Mouse (Mus musculus): ENCODE measurements around the gene Olfr220. TPM values are rescaled to one million over a fixed set of nuclear protein-coding genes. Genes with fewer than 3 reads are reported as not detected.

Olfr220 gene
- total RNA-seq (2018; cell fraction: chromatin; rRNA removed): not detected
- total RNA-seq (2018; cell fraction: cytosol; rRNA removed): not detected
- not detected for total RNA-seq (2018; cell fraction: nucleus; rRNA removed)
- polyA plus RNA-seq (2018): not detected in 3 replicates

GRCm38 (mm10) chr1:174441782-174442181, at the start of gene Olfr220:
TSS of gene Olfr220 (plus strand) at chr1:174442082.
- WGBS (ENCODE audit: missing documents): 90% methylated on average over 1 of the region's 1 CpGs
- no peak within 1 kb of the TSS for H3K27ac ChIP-seq
- no peak within 1 kb of the TSS for H3K4me3 ChIP-seq (ENCODE audit: inconsistent target)
- H3K36me3 ChIP-seq (ENCODE audit: inconsistent target): no peaks in the 10 kb centered on the region
- no peaks in the 10 kb centered on the region for H3K79me2 ChIP-seq (ENCODE audit: inconsistent target)

- Histone ChIP-seq H3K36me3 (ENCODE audit: inconsistent target) (no peaks in the 10 kb centered on the region), H3K4me3 (ENCODE audit: inconsistent target) (no peak overlapping the region), H3K79me2 (ENCODE audit: inconsistent target) (no peaks in the 10 kb centered on the region), H3K27ac (no peak overlapping the region)
- WGBS (ENCODE audit: missing documents): 93% methylated on average over 4 of the region's 4 CpGs
Measured at GRCm38 (mm10) chr1:174422959-174423358, 18.9 kb upstream of the Olfr220 start.

GRCm38 (mm10) chr1:174423764-174424163, 18.1 kb upstream of the Olfr220 start, which contains the start of gene Olfr414:
TSS of gene Olfr414 (plus strand) at chr1:174424064.
- WGBS (ENCODE audit: missing documents): 84% methylated on average over 1 of the region's 1 CpGs
- H3K79me2 ChIP-seq (ENCODE audit: inconsistent target): no peaks in the 10 kb centered on the region
- no peak within 1 kb of the TSS for H3K27ac ChIP-seq
- no peak within 1 kb of the TSS for H3K4me3 ChIP-seq (ENCODE audit: inconsistent target)
- H3K36me3 ChIP-seq (ENCODE audit: inconsistent target): no peaks in the 10 kb centered on the region

GRCm38 (mm10) chr1:174426180-174426986, 15.5 kb upstream of the Olfr220 start:
- H3K79me2 ChIP-seq (ENCODE audit: inconsistent target): no peaks in the 10 kb centered on the region
- H3K36me3 ChIP-seq (ENCODE audit: inconsistent target): no peaks in the 10 kb centered on the region
- no peak overlapping the region for H3K27ac ChIP-seq
- H3K4me3 ChIP-seq (ENCODE audit: inconsistent target): no peak overlapping the region
- WGBS (ENCODE audit: missing documents): 74% methylated on average over 3 of the region's 3 CpGs

GRCm38 (mm10) chr1:174427402-174427801, 14.5 kb upstream of the Olfr220 start:
- Histone ChIP-seq H3K4me3 (ENCODE audit: inconsistent target) (no peak overlapping the region), H3K36me3 (ENCODE audit: inconsistent target) (no peaks in the 10 kb centered on the region), H3K79me2 (ENCODE audit: inconsistent target) (no peaks in the 10 kb centered on the region), H3K27ac (no peak overlapping the region)
- 100% methylated on average over 1 of the region's 1 CpGs for WGBS (ENCODE audit: missing documents)

- no peaks in the 10 kb centered on the region for H3K36me3 ChIP-seq (ENCODE audit: inconsistent target)
- WGBS (ENCODE audit: missing documents): 78% methylated on average over 2 of the region's 2 CpGs
- H3K79me2 ChIP-seq (ENCODE audit: inconsistent target): no peaks in the 10 kb centered on the region
- H3K27ac ChIP-seq: no peak overlapping the region
- H3K4me3 ChIP-seq (ENCODE audit: inconsistent target): no peak overlapping the region
Measured at GRCm38 (mm10) chr1:174428407-174428806, 13.5 kb upstream of the Olfr220 start.

GRCm38 (mm10) chr1:174434121-174434520, 7.8 kb upstream of the Olfr220 start:
- 0% methylated on average over 1 of the region's 1 CpGs for WGBS (ENCODE audit: missing documents)
- Histone ChIP-seq H3K36me3 (ENCODE audit: inconsistent target) (no peaks in the 10 kb centered on the region), H3K4me3 (ENCODE audit: inconsistent target) (no peak overlapping the region), H3K27ac (no peak overlapping the region), H3K79me2 (ENCODE audit: inconsistent target) (no peaks in the 10 kb centered on the region)

- Histone ChIP-seq H3K36me3 (ENCODE audit: inconsistent target) (no peaks in the 10 kb centered on the region), H3K79me2 (ENCODE audit: inconsistent target) (no peaks in the 10 kb centered on the region), H3K27ac (no peak overlapping the region), H3K4me3 (ENCODE audit: inconsistent target) (no peak overlapping the region)
- 100% methylated on average over 2 of the region's 2 CpGs for WGBS (ENCODE audit: missing documents)
Measured at GRCm38 (mm10) chr1:174455100-174455499, 13.2 kb downstream of the Olfr220 start.

GRCm38 (mm10) chr1:174465385-174465784, 23.5 kb downstream of the Olfr220 start:
- no peak overlapping the region for H3K4me3 ChIP-seq (ENCODE audit: inconsistent target)
- no peaks in the 10 kb centered on the region for H3K36me3 ChIP-seq (ENCODE audit: inconsistent target)
- no peak overlapping the region for H3K27ac ChIP-seq
- 90% methylated on average over 3 of the region's 3 CpGs for WGBS (ENCODE audit: missing documents)
- H3K79me2 ChIP-seq (ENCODE audit: inconsistent target): no peaks in the 10 kb centered on the region

- 30% methylated on average over 2 of the region's 2 CpGs for WGBS (ENCODE audit: missing documents)
- Histone ChIP-seq H3K36me3 (ENCODE audit: inconsistent target) (no peaks in the 10 kb centered on the region), H3K79me2 (ENCODE audit: inconsistent target) (no peaks in the 10 kb centered on the region), H3K27ac (no peak overlapping the region), H3K4me3 (ENCODE audit: inconsistent target) (no peak overlapping the region)
Measured at GRCm38 (mm10) chr1:174466240-174466639, 24.4 kb downstream of the Olfr220 start.

- Histone ChIP-seq H3K79me2 (ENCODE audit: inconsistent target) (no peaks in the 10 kb centered on the region), H3K27ac (no peak overlapping the region), H3K36me3 (ENCODE audit: inconsistent target) (no peaks in the 10 kb centered on the region), H3K4me3 (ENCODE audit: inconsistent target) (no peak overlapping the region)
- 0% methylated on average over 5 of the region's 6 CpGs for WGBS (ENCODE audit: missing documents)
Measured at GRCm38 (mm10) chr1:174469736-174470135, 27.9 kb downstream of the Olfr220 start.

- no peak overlapping the region for H3K4me3 ChIP-seq (ENCODE audit: inconsistent target)
- 95% methylated on average over 6 of the region's 6 CpGs for WGBS (ENCODE audit: missing documents)
- H3K79me2 ChIP-seq (ENCODE audit: inconsistent target): no peaks in the 10 kb centered on the region
- no peak overlapping the region for H3K27ac ChIP-seq
- H3K36me3 ChIP-seq (ENCODE audit: inconsistent target): no peaks in the 10 kb centered on the region
Measured at GRCm38 (mm10) chr1:174482567-174482966, 40.7 kb downstream of the Olfr220 start.

GRCm38 (mm10) chr1:174500064-174500463, 58.2 kb downstream of the Olfr220 start:
- no peaks in the 10 kb centered on the region for H3K36me3 ChIP-seq (ENCODE audit: inconsistent target)
- no peak overlapping the region for H3K4me3 ChIP-seq (ENCODE audit: inconsistent target)
- no peaks in the 10 kb centered on the region for H3K79me2 ChIP-seq (ENCODE audit: inconsistent target)
- 85% methylated on average over 4 of the region's 4 CpGs for WGBS (ENCODE audit: missing documents)
- H3K27ac ChIP-seq: no peak overlapping the region

Measured in macrophage (primary cell).